Mouse (Mus musculus) thymus, adult 2 months (tissue): ENCODE results near the gene Pknox2. TPM values are rescaled to one million over a fixed set of nuclear protein-coding genes. Genes with fewer than 3 reads are reported as not detected.

ENCODE experiments used
- DNase-seq: peaks from one replicate; pipeline ENCODE4 v3.0.0; 2021
- H3K27ac ChIP-seq: fragments of 200-500 bp; 2 replicates; pipeline ENCODE4 v1.5.1; 2012; ENCODE audit warnings: low read length, control low read depth; ENCODE audit not compliant: control insufficient read depth, insufficient read depth
- H3K27me3 ChIP-seq: fragments of 200-500 bp; 2 replicates; pipeline ENCODE4 v1.6.1; 2012; ENCODE audit warnings: mild to moderate bottlenecking, low read length, moderate library complexity, mixed read lengths; ENCODE audit not compliant: control insufficient read depth, insufficient read depth
- H3K36me3 ChIP-seq: fragments of 200-500 bp; 2 replicates; pipeline ENCODE4 v1.6.1; 2012; ENCODE audit warnings: mild to moderate bottlenecking, low read length, moderate library complexity; ENCODE audit not compliant: control insufficient read depth, insufficient read depth
- H3K4me1 ChIP-seq: fragments of 200-500 bp; replicated peaks from 2 replicates; pipeline ENCODE4 v1.6.1; 2012; ENCODE audit warnings: low read length; ENCODE audit not compliant: control insufficient read depth, insufficient read depth
- H3K4me3 ChIP-seq: fragments of 200-500 bp; 2 replicates; pipeline ENCODE4 v1.5.1; 2012; ENCODE audit warnings: mild to moderate bottlenecking, low read length, control low read depth, moderate library complexity; ENCODE audit not compliant: control insufficient read depth, insufficient read depth
- CTCF ChIP-seq: fragments of 200-500 bp; IDR thresholded peaks from 2 replicates; pipeline ENCODE4 v1.5.1; 2012; ENCODE audit warnings: mild to moderate bottlenecking, control low read depth, low read length, moderate library complexity, borderline replicate concordance; ENCODE audit not compliant: control insufficient read depth, poor library complexity, insufficient read depth; ENCODE audit errors: extremely low read depth
- POLR2A ChIP-seq: fragments of 200-500 bp; IDR thresholded peaks from 2 replicates; pipeline ENCODE4 v1.6.1; 2012; ENCODE audit warnings: mild to moderate bottlenecking, low read length, control low read depth, moderate library complexity; ENCODE audit not compliant: control insufficient read depth, poor library complexity, insufficient read depth; ENCODE audit errors: extremely low read depth
- WGBS: fragments of 180-500 bp; shearing (Covaris S2); methylation state at CpG from one replicate; pipeline ENCODE4 v1.1.7; 2018; 5-methylcytosine and 5-hydroxymethylcytosine counted together
- polyA plus RNA-seq: library from polyadenylated mRNA; depleted of rRNA; stranded (reverse); fragments of >200 nt; gene quantifications from 2 replicates; pipeline ENCODE4 v1.2.3, GENCODE M21; 2012

The Pknox2 gene
- polyA plus RNA-seq, 1 experiment: 3.2 TPM

GRCm38 (mm10) chr9:37018154-37018553 is 129.1 kb downstream of the Pknox2 start:
- DNase-seq: no peak
- no peak overlapping the region for H3K27ac ChIP-seq
- H3K36me3 ChIP-seq: no peaks in the 10 kb centered on the region
- WGBS: 86% methylated on average over 1 of the region's 1 CpGs
- H3K4me1 ChIP-seq: no peaks in the 10 kb centered on the region
- H3K4me3 ChIP-seq: no peak overlapping the region
- no peaks in the 10 kb centered on the region for H3K27me3 ChIP-seq
- no peak for TF ChIP-seq POLR2A
- TF ChIP-seq CTCF: no peak

DNA sequence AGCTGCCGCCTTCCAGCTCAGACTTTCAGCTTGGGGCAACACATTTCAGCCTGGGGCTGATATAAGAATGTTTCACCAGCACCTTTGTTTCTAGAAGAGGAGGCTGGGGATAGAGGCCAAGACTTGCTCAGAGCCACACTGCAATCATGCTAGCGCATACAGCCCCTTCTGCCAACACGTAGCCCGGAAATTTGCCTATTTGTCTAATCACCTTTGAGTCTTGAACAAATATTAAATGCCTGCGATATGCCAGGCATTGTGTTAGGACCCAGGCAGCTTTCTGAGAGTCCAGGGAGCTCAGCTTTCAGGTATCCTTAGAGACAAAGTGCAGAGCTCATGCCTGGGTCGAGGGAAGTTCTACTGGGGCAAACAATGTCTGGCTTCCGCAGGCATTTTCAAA is 130.0 kb downstream of the Pknox2 start:
- WGBS: 83% methylated on average over 7 of the region's 7 CpGs
- no peak overlapping the region for H3K27ac ChIP-seq
- no peak overlapping the region for H3K4me3 ChIP-seq
- H3K36me3 ChIP-seq: no peaks in the 10 kb centered on the region
- no peaks in the 10 kb centered on the region for H3K4me1 ChIP-seq
- TF ChIP-seq POLR2A (no peak), CTCF (no peak)
- H3K27me3 ChIP-seq: no peaks in the 10 kb centered on the region
- no peak for DNase-seq

GRCm38 (mm10) chr9:37016165-37016564 is 131.0 kb downstream of the Pknox2 start:
- TF ChIP-seq POLR2A (no peak), CTCF (no peak)
- no peaks in the 10 kb centered on the region for H3K27me3 ChIP-seq
- H3K4me3 ChIP-seq: no peak overlapping the region
- H3K36me3 ChIP-seq: no peaks in the 10 kb centered on the region
- no peaks in the 10 kb centered on the region for H3K4me1 ChIP-seq
- H3K27ac ChIP-seq: no peak overlapping the region
- DNase-seq: no peak

DNA sequence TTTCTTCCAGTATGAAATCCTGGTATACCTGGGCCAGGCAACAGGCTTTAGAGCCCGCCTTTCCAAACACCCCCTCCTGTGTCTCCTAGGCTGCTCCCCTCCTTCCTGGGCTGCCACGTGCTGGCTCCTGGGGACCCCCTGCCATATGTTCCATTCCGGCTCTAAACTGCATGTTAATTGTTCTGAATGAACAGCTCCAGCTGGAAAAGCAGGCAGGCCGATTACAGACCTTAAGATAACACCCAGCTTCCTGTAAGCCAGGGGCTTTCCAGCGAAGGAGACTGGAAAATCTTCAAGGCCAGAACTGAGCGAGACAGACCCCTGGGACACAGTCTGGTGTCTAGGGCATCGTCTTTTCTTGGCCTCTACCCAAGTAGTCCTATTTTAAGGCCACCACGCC is 133.6 kb downstream of the Pknox2 start:
- Histone ChIP-seq H3K4me1 (no peaks in the 10 kb centered on the region), H3K36me3 (no peaks in the 10 kb centered on the region), H3K27ac (no peak overlapping the region), H3K27me3 (no peaks in the 10 kb centered on the region), H3K4me3 (no peak overlapping the region)
- 67% methylated on average over 8 of the region's 8 CpGs for WGBS
- TF ChIP-seq CTCF (no peak), POLR2A (no peak)
- DNase-seq: no peak

DNA sequence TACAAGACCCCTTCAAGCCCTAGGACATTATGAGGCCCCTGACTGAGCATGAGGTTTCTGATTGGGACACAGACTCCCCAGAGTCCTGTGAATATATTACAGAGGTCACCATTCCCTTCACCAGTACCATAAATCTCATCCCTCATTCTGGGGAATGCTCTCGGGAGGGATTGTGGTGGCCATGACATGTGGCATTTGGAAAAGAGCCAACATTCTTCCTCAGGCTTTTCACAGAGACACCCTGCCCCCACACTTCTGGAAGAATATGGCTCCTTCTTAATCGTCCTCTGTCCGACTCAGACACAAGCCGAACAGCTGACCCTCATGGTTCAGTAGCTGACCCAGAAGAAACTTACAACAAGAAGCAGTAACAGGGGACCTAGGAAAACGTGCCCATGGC is 139.1 kb downstream of the Pknox2 start:
- H3K4me3 ChIP-seq: no peak overlapping the region
- 79% methylated on average over 5 of the region's 5 CpGs for WGBS
- no peak for DNase-seq
- no peak for TF ChIP-seq CTCF
- no peak for TF ChIP-seq POLR2A
- no peaks in the 10 kb centered on the region for H3K27me3 ChIP-seq
- no peak overlapping the region for H3K27ac ChIP-seq
- H3K36me3 ChIP-seq: no peaks in the 10 kb centered on the region
- H3K4me1 ChIP-seq: no peaks in the 10 kb centered on the region

- no peaks in the 10 kb centered on the region for H3K36me3 ChIP-seq
- DNase-seq: no peak
- no peak overlapping the region for H3K27ac ChIP-seq
- TF ChIP-seq CTCF (no peak), POLR2A (no peak)
- no peaks in the 10 kb centered on the region for H3K27me3 ChIP-seq
- no peaks in the 10 kb centered on the region for H3K4me1 ChIP-seq
- no peak overlapping the region for H3K4me3 ChIP-seq
- 56% methylated on average over 6 of the region's 6 CpGs for WGBS
Measured at GRCm38 (mm10) chr9:37004676-37005075, 142.5 kb downstream of the Pknox2 start.

DNA sequence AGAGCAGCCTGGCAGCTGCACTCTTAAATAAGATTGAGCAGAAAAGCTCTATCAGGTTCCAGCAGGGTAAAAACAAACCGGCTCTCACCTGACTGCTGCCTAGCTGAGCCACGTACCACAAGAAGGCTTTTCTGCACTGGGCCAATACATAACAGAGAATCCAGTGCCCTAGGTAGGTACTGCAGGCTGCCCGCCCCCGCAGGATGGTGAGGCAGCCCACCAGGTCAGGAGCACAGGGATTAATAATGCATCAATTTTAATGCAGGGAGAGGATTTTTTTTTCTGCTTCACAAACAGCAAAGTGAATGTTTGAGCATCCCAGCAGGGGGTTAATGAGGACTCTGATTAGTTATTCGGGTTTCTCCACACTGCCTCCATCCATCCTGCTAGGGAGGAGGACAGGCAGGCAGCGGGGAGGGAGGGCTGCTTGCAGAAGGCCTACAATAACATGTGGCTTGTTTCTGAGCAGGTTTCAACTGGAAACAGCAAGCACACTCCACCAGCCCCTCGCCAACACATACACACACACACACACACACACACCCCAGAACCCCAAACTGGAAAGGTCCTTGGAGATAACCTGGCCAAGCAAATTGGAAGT is 145.2 kb downstream of the Pknox2 start:
- Histone ChIP-seq H3K27me3 (no peaks in the 10 kb centered on the region), H3K4me1 (no peaks in the 10 kb centered on the region), H3K27ac (no peak overlapping the region), H3K4me3 (no peak overlapping the region), H3K36me3 (no peaks in the 10 kb centered on the region)
- WGBS: 76% methylated on average over 7 of the region's 7 CpGs
- TF ChIP-seq POLR2A: no peak
- no peak for TF ChIP-seq CTCF
- no peak for DNase-seq
